Mouse (Mus musculus) olfactory bulb, adult 2 months (tissue): ENCODE results near the gene Arhgef33.

ENCODE experiments used
- CTCF ChIP-seq: fragments of 200-500 bp; IDR thresholded peaks from 2 replicates; pipeline ENCODE4 v1.5.1; 2012; ENCODE audit warnings: low read depth, mild to moderate bottlenecking, low read length, moderate library complexity; ENCODE audit not compliant: insufficient read depth
- POLR2A ChIP-seq: fragments of 200-500 bp; IDR thresholded peaks from 2 replicates; pipeline ENCODE4 v1.6.1; 2012; ENCODE audit warnings: mild to moderate bottlenecking, low read depth, low read length, moderate library complexity; ENCODE audit not compliant: insufficient read depth

GRCm38 (mm10) chr17:80289280-80290073, 17.7 kb upstream of the Arhgef33 start:
- TF ChIP-seq CTCF = no peak
- TF ChIP-seq POLR2A = no peak; the same call in 1 of the 2 replicates
